In the genomic region with DNA sequence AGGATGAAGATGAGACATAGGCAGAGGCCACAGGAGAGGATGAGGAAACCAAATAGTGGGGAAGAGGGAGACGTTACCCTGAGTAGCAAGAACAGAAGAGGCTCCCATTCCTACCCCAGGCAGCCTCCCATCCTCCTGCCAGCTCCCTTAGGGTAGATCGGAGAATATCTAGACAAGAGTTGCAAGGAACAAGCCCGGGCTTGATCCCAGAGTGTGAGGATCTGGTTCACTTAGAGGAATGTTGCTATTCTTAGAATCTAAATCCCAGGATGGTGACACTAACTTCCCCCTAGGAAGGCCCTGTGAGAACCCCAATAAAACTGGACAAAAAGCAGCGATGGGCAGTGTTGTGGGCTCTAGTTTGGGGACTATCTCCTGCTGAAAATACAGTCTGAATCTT, we compare ENCODE assay signal across 15 mouse cellular contexts. TPM values are rescaled to one million over a fixed set of nuclear protein-coding genes. Genes with fewer than 3 reads are reported as not detected.
DNase-seq lines count a peak whose midpoint lies in the region; ATAC-seq and TF ChIP-seq lines count a peak whose summit lies in the region.
"Had no signal": no experiment of that assay in that cellular context is flagged by ENCODE, and none has a peak within 500 bp of the region (broad histone marks: within the 10 kb centered on the region; RNA-seq: fewer than 3 reads in every experiment).

No protein-coding gene starts in this region.

- H3K27me3 ChIP-seq in heart, postnatal 0 days (ENCODE audit: control insufficient read depth, insufficient read depth, low read length): no peaks in the 10 kb centered on the region

- WGBS in heart, postnatal 0 days: 57% methylated on average over 4 of the region's 4 CpGs

- no peak overlapping the region for H3K9ac ChIP-seq in heart, postnatal 0 days (replicated peaks; ENCODE audit: low read depth, low read length)

- H3K27ac ChIP-seq in heart, postnatal 0 days (ENCODE audit: low read depth): peak overlapping the region; percentile 99; the same call in 1 of the 2 replicates

- H3K4me1 ChIP-seq in heart, postnatal 0 days (ENCODE audit: control insufficient read depth, insufficient read depth): peaks cover 60% of the 10 kb centered on the region

- peak; percentile 18 to 37 for DNase-seq in adrenal gland, adult (ENCODE audit: inconsistent age in 2 of 2, low spot score in 1 of 2)
- DNase-seq in adrenal gland, postnatal 25 days: no peak
- no peak for DNase-seq in heart, postnatal 0 days (ENCODE audit: low spot score)
- DNase-seq in heart, adult 18-20 months: no peak
- peak; percentile 19 for DNase-seq in urinary bladder, adult 2 months (ENCODE audit: low spot score)
- DNase-seq in urinary bladder, postnatal 10 days (ENCODE audit: low spot score): no peak
- DNase-seq in layer of hippocampus, postnatal 25 days (ENCODE audit: extremely low spot score in 1 of 2, low spot score in 1 of 2): no peak
- DNase-seq in spleen, postnatal 14 days (ENCODE audit: low spot score in 2 of 2): no peak
- DNase-seq: cerebellum, adult 18-20 months; kidney, adult 9 months; midbrain, embryonic 14.5 days; right cerebral cortex, postnatal 4 days; thymus, postnatal 25 days had no signal

- H3K4me2 ChIP-seq in heart, postnatal 0 days (ENCODE audit: low read depth, low read length): no peak overlapping the region
- H3K4me2 ChIP-seq: heart, embryonic 11.5 days had no signal

- H3K9me3 ChIP-seq in heart, postnatal 0 days (replicated peaks; ENCODE audit: control insufficient read depth, low read length): no peaks in the 10 kb centered on the region

- no peak for ATAC-seq in heart, postnatal 0 days (ENCODE audit: insufficient read depth, low read depth)

- TF ChIP-seq CTCF in heart, postnatal 0 days (IDR thresholded peaks at IDR 0.05; ENCODE audit: low read depth): no peak

- TF ChIP-seq EP300 in heart, postnatal 0 days (IDR thresholded peaks at IDR 0.05; ENCODE audit: low read depth): no peak

- no peaks in the 10 kb centered on the region for H3K36me3 ChIP-seq in heart, postnatal 0 days (replicated peaks; ENCODE audit: control insufficient read depth, insufficient read depth, low read length)

- no peak overlapping the region for H3K4me3 ChIP-seq in heart, postnatal 0 days (ENCODE audit: low read depth, low read length)

RNA-seq across cellular contexts. Expression of a gene that starts 10.1 kb away (rescaled TPM):
- total RNA-seq in adrenal gland, postnatal 25 days (2021): not detected in 2 replicates
- total RNA-seq in heart, postnatal 0 days (2014; rRNA removed; ENCODE audit: low replicate concordance): 0.76 and 1.5 TPM in 2 replicates
- polyA plus RNA-seq in heart, postnatal 0 days (2015; fragmentation: Nextera tagmentation; extraction: Ambion mirVana): 0.19 and 0.30 TPM in 2 replicates
- not detected for total RNA-seq in heart, adult 18-20 months (2021)
- 0.04 TPM in 1 of 2 replicates, not detected in the other for polyA plus RNA-seq in urinary bladder, adult 2 months (2012; rRNA removed)
- total RNA-seq in layer of hippocampus, postnatal 25 days (2021): under 1 TPM in 1 of 2 experiments, not detected in 1; 0.22 TPM
- total RNA-seq: liver, adult 2 months had no signal
- polyA plus RNA-seq: liver, adult 2 months; midbrain, embryonic 14.5 days had no signal

RNA-seq across cellular contexts. Expression of a gene that starts 22.0 kb away (rescaled TPM):
- 17.8 and 18.1 TPM in 2 replicates for total RNA-seq in adrenal gland, postnatal 25 days (2021)
- 46.8 and 52.9 TPM in 2 replicates for total RNA-seq in heart, postnatal 0 days (2014; rRNA removed; ENCODE audit: low replicate concordance)
- polyA plus RNA-seq in heart, postnatal 0 days (2015; fragmentation: Nextera tagmentation; extraction: Ambion mirVana): 27.4 and 33.7 TPM in 2 replicates
- total RNA-seq in heart, adult 18-20 months (2021): 10 to 100 TPM; 31.1 to 32.0 TPM
- 48.4 and 67.8 TPM in 2 replicates for polyA plus RNA-seq in urinary bladder, adult 2 months (2012; rRNA removed)
- 10 to 100 TPM; 17.0 to 18.1 TPM for total RNA-seq in layer of hippocampus, postnatal 25 days (2021)

Comparison
In these comparisons a context has a peak if more than half of its experiments do, and no peak if none do; other contexts are left out.
1. DNase-seq: peak in adrenal gland, adult (2 of 2) and urinary bladder, adult 2 months (single experiment); none in adrenal gland, postnatal 25 days (single experiment), heart, postnatal 0 days (single experiment), heart, adult 18-20 months (0 of 2), urinary bladder, postnatal 10 days (single experiment), layer of hippocampus, postnatal 25 days (0 of 2) and spleen, postnatal 14 days (0 of 2).